Mouse (Mus musculus): ENCODE results near the gene Dvl1. TPM values are rescaled to one million over a fixed set of nuclear protein-coding genes. Genes with fewer than 3 reads are reported as not detected.

Dvl1 gene
- total RNA-seq, 1 experiment, result 49.8 TPM

- in situ Hi-C loops (cut with MboI; ENCODE audit: low sequenced_read_pairs in 2 of 2, unreplicated experiment in 2 of 2), result no loop called here
Measured at GRCm38 (mm10) chr4:155908751-155909150, 61.5 kb downstream of the Dvl1 start.

More at GRCm38 (mm10) chr4:155908751-155909150, 61.5 kb downstream of the Dvl1 start:
- no peak for DNase-seq (ENCODE audit: low read depth, low spot score)
- Histone ChIP-seq H3K27ac (ENCODE audit: insufficient read depth, low read depth, low read length, poor library complexity, severe bottlenecking) (no peak overlapping the region), H3K4me3 (ENCODE audit: insufficient read depth in 1 of 2, low read depth in 1 of 2, low read length in 2 of 2, poor library complexity in 1 of 2, severe bottlenecking in 1 of 2) (no peak overlapping the region), H3K36me3 (ENCODE audit: control insufficient read depth, insufficient read depth, low read length, poor library complexity, severe bottlenecking) (peaks cover 3% of the 10 kb centered on the region; the same call in 1 of the 2 replicates), H3K4me1 (ENCODE audit: control insufficient read depth in 2 of 2, insufficient read depth in 2 of 2, low read length in 2 of 2, poor library complexity in 1 of 2) (no peaks in the 10 kb centered on the region), H3K9ac (ENCODE audit: insufficient read depth, low read depth, low read length, poor library complexity, severe bottlenecking) (no peak overlapping the region), H3K9me3 (ENCODE audit: control insufficient read depth, insufficient read depth, low read depth, low read length) (no peaks in the 10 kb centered on the region)
- TF ChIP-seq CHD2 (IDR thresholded peaks at IDR 0.05; ENCODE audit: low read depth, low read length), result no peak

Other genes starting within 250 kb of the Dvl1 start
- 25.5 and 33.5 TPM in 2 replicates for gene Slc35e2, start 246.0 kb upstream of the Dvl1 start, total RNA-seq (2012; rRNA removed)
- gene Cdk11b, start 222.5 kb upstream of the Dvl1 start, total RNA-seq (2012; rRNA removed), result 45.7 and 50.1 TPM in 2 replicates
- not detected in 2 replicates for gene Gm10563, start 202.0 kb upstream of the Dvl1 start, total RNA-seq (2012; rRNA removed)
- 12.1 and 19.0 TPM in 2 replicates for gene Mmp23, start 194.0 kb upstream of the Dvl1 start, total RNA-seq (2012; rRNA removed)
- gene Mib2, start 178.2 kb upstream of the Dvl1 start, total RNA-seq (2012; rRNA removed), result 55.3 and 100 TPM in 2 replicates
- gene Fndc10, start 153.1 kb upstream of the Dvl1 start, total RNA-seq (2012; rRNA removed), result 10.0 and 22.1 TPM in 2 replicates
- gene Ssu72, start 142.6 kb upstream of the Dvl1 start, total RNA-seq (2012; rRNA removed), result 125 and 129 TPM in 2 replicates
- gene Tmem240, start 112.6 kb upstream of the Dvl1 start, total RNA-seq (2012; rRNA removed), result 0.22 and 0.58 TPM in 2 replicates
- 169 and 267 TPM in 2 replicates for gene Atad3a, start 86.3 kb upstream of the Dvl1 start, total RNA-seq (2012; rRNA removed)
- 4.6 and 10.6 TPM in 2 replicates for gene Vwa1, start 72.7 kb upstream of the Dvl1 start, total RNA-seq (2012; rRNA removed)
- gene Tmem88b, start 61.5 kb upstream of the Dvl1 start, total RNA-seq (2012; rRNA removed), result 0.09 and 0.11 TPM in 2 replicates
- 0.49 and 0.74 TPM in 2 replicates for gene Ankrd65, start 57.0 kb upstream of the Dvl1 start, total RNA-seq (2012; rRNA removed)
- gene Mrpl20, start 44.5 kb upstream of the Dvl1 start, total RNA-seq (2012; rRNA removed), result 114 and 157 TPM in 2 replicates
- gene Ccnl2, start 34.9 kb upstream of the Dvl1 start, total RNA-seq (2012; rRNA removed), result 103 and 171 TPM in 2 replicates
- 156 and 162 TPM in 2 replicates for gene Aurkaip1, start 16.1 kb upstream of the Dvl1 start, total RNA-seq (2012; rRNA removed)
- gene Mxra8, start 7.7 kb upstream of the Dvl1 start, total RNA-seq (2012; rRNA removed), result 14.2 and 14.4 TPM in 2 replicates
- gene Tas1r3, start 16.0 kb downstream of the Dvl1 start, total RNA-seq (2012; rRNA removed), result 0.40 and 0.58 TPM in 2 replicates
- gene Cptp, start 22.0 kb downstream of the Dvl1 start, total RNA-seq (2012; rRNA removed), result 9.7 and 10.1 TPM in 2 replicates
- 106 and 119 TPM in 2 replicates for gene Ints11, start 22.1 kb downstream of the Dvl1 start, total RNA-seq (2012; rRNA removed)
- gene Pusl1, start 44.4 kb downstream of the Dvl1 start, total RNA-seq (2012; rRNA removed), result 62.2 and 104 TPM in 2 replicates
- 17.1 and 32.0 TPM in 2 replicates for gene Acap3, start 44.4 kb downstream of the Dvl1 start, total RNA-seq (2012; rRNA removed)
- gene Ube2j2, start 96.4 kb downstream of the Dvl1 start, total RNA-seq (2012; rRNA removed), result 57.9 and 74.1 TPM in 2 replicates
- gene C1qtnf12, start 114.9 kb downstream of the Dvl1 start, total RNA-seq (2012; rRNA removed), result 6.4 and 10.3 TPM in 2 replicates
- 11.9 and 20.6 TPM in 2 replicates for gene B3galt6, start 145.2 kb downstream of the Dvl1 start, total RNA-seq (2012; rRNA removed)
- gene Sdf4, start 145.5 kb downstream of the Dvl1 start, total RNA-seq (2012; rRNA removed), result 176 and 257 TPM in 2 replicates
- 2.4 and 2.6 TPM in 2 replicates for gene Tnfrsf4, start 166.4 kb downstream of the Dvl1 start, total RNA-seq (2012; rRNA removed)
- gene Tnfrsf18, start 178.8 kb downstream of the Dvl1 start, total RNA-seq (2012; rRNA removed), result 0.62 and 1.1 TPM in 2 replicates
- gene Ttll10, start 212.0 kb downstream of the Dvl1 start, total RNA-seq (2012; rRNA removed), result 0.22 and 0.37 TPM in 2 replicates

Data from ES-E14 (cell line).